32 mouse cellular contexts compared by ENCODE assay signal in the genomic region with DNA sequence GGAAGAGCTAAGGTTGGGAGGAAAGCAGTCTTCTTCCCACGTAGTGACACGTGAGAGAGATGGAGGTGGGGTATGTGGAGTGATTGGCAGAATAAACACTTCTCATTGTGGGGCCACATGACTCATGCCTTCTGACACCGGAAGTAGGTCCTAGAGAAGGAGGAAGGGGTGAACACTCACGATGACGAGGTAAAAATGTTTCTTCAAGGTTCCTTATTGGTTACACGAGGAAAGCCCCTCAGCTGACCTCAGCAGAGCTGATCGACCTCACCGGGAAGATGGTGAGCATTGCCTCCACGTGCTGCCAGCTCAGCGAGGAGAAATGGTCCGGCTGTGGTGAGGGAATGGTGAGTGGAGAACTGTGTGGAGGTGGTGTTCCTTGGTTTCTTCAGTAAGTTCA. TPM values are rescaled to one million over a fixed set of nuclear protein-coding genes. Genes with fewer than 3 reads are reported as not detected.
DNase-seq lines count a peak whose midpoint lies in the region; ATAC-seq lines count a peak whose summit lies in the region.
"Had no signal": no experiment of that assay in that cellular context is flagged by ENCODE, and none has a peak within 500 bp of the region (broad histone marks: within the 10 kb centered on the region; RNA-seq: fewer than 3 reads in every experiment).

No protein-coding gene starts in this region.

- 0 out of 2 replicates have a peak, but pooled peaks cover 6% of the 10 kb centered on the region for H3K4me1 ChIP-seq in forebrain, embryonic 13.5 days
- H3K4me1 ChIP-seq: embryonic facial prominence, embryonic 12.5 days; heart, embryonic 13.5 days; limb, embryonic 15.5 days; neural tube, embryonic 13.5 days had no signal

- no peak overlapping the region for H3K4me3 ChIP-seq in forebrain, embryonic 13.5 days
- H3K4me3 ChIP-seq: embryonic facial prominence, embryonic 12.5 days; heart, embryonic 13.5 days; hindbrain, embryonic 12.5 days; limb, embryonic 15.5 days; midbrain, embryonic 10.5 days; myocyte; neural tube, embryonic 13.5 days had no signal

- peak; percentile 97 for ATAC-seq in granulocyte monocyte progenitor cell, adult 5-6 weeks (replicated peaks; ENCODE audit: poor library complexity, severe bottlenecking)
- ATAC-seq in neutrophil, adult 5-6 weeks (ENCODE audit: extremely low read depth, insufficient number of reproducible peaks, low FRiP score, poor library complexity, severe bottlenecking) = peak; percentile 18; the same call in 1 of the 2 replicates
- no peak for ATAC-seq in forebrain, embryonic 13.5 days
- ATAC-seq: forebrain, embryonic 14.5 days; intestine, postnatal 0 days; midbrain, embryonic 16.5 days had no signal

- no peak overlapping the region for H3K27ac ChIP-seq in forebrain, embryonic 13.5 days
- H3K27ac ChIP-seq: embryonic facial prominence, embryonic 12.5 days; heart, embryonic 13.5 days; hindbrain, embryonic 12.5 days; limb, embryonic 15.5 days; liver, embryonic 14.5 days; midbrain, embryonic 10.5 days; neural tube, embryonic 13.5 days had no signal

- no peak overlapping the region for H3K9ac ChIP-seq in forebrain, embryonic 13.5 days
- H3K9ac ChIP-seq: embryonic facial prominence, embryonic 12.5 days; heart, embryonic 13.5 days; hindbrain, embryonic 12.5 days; limb, embryonic 15.5 days; liver, embryonic 14.5 days; lung, embryonic 14.5 days; neural tube, embryonic 13.5 days had no signal

- no peaks in the 10 kb centered on the region for H3K27me3 ChIP-seq in forebrain, embryonic 13.5 days
- H3K27me3 ChIP-seq: embryonic facial prominence, embryonic 12.5 days; heart, embryonic 13.5 days; hindbrain, embryonic 12.5 days; limb, embryonic 15.5 days; neural tube, embryonic 13.5 days had no signal

- H3K9me3 ChIP-seq in forebrain, embryonic 13.5 days (replicated peaks) = no peaks in the 10 kb centered on the region
- H3K9me3 ChIP-seq: embryonic facial prominence, embryonic 12.5 days; heart, embryonic 13.5 days; hindbrain, embryonic 12.5 days; limb, embryonic 15.5 days; midbrain, embryonic 10.5 days; neural tube, embryonic 13.5 days had no signal

- WGBS in forebrain, embryonic 13.5 days = 82% methylated on average over 11 of the region's 11 CpGs

- no peak overlapping the region for H3K4me2 ChIP-seq in forebrain, embryonic 13.5 days
- H3K4me2 ChIP-seq: embryonic facial prominence, embryonic 12.5 days; heart, embryonic 13.5 days; hindbrain, embryonic 12.5 days; limb, embryonic 15.5 days; lung, embryonic 14.5 days; neural tube, embryonic 13.5 days had no signal

- H3K36me3 ChIP-seq in forebrain, embryonic 13.5 days (ENCODE audit: poor library complexity, severe bottlenecking) = no peaks in the 10 kb centered on the region
- H3K36me3 ChIP-seq: embryonic facial prominence, embryonic 12.5 days; heart, embryonic 13.5 days; hindbrain, embryonic 12.5 days; limb, embryonic 15.5 days; midbrain, embryonic 10.5 days; neural tube, embryonic 13.5 days had no signal

- DNase-seq in thymus, postnatal 0 days (ENCODE audit: low spot score) = peak; percentile 14
- DNase-seq in thymus, postnatal 36 days = no peak
- no peak for DNase-seq in frontal cortex, postnatal 14 days (ENCODE audit: low spot score in 2 of 2)
- no peak for DNase-seq in left cerebral cortex, adult 11 months (ENCODE audit: low spot score)
- DNase-seq: adrenal gland, postnatal 10 days; B cell, adult 2 months; cerebellum, adult 8-10 months; gastrocnemius, postnatal 10 days; heart, adult 18-20 months; heart, postnatal 14 days; kidney, postnatal 36 days; left cerebral cortex, postnatal 4 days; lung, embryonic 14.5 days; right cerebral cortex, postnatal 4 days; thymus, postnatal 25 days had no signal

RNA-seq across cellular contexts. Expression of gene Afm, which starts 14.0 kb away (rescaled TPM):
- polyA plus RNA-seq in thymus, postnatal 0 days (2015; fragmentation: Nextera tagmentation; extraction: Ambion mirVana) = not detected in 2 replicates
- not detected in 2 replicates for total RNA-seq in granulocyte monocyte progenitor cell, adult 5-6 weeks (2014; fragmentation: Nextera tagmentation)
- total RNA-seq in granulocyte monocyte progenitor cell, adult 5-6 weeks (2017) = not detected in 2 replicates
- not detected in 2 replicates for total RNA-seq in neutrophil, adult 5-6 weeks (2017)
- polyA plus RNA-seq in forebrain, embryonic 13.5 days (2015; fragmentation: Nextera tagmentation; extraction: Ambion mirVana) = not detected in 2 replicates
- total RNA-seq: heart, adult 18-20 months; heart, postnatal 14 days; left cerebral cortex, adult 18-20 months; left cerebral cortex, postnatal 4 days had no signal
- polyA plus RNA-seq: cortical plate, adult 2 months; embryonic facial prominence, embryonic 12.5 days; forebrain, embryonic 14.5 days; frontal cortex, adult 2 months; hindbrain, embryonic 12.5 days; limb, embryonic 15.5 days; lung, embryonic 14.5 days; midbrain, embryonic 10.5 days; midbrain, embryonic 16.5 days; myocyte; neural tube, embryonic 13.5 days had no signal

RNA-seq across cellular contexts. Expression of gene Afp, which starts 14.2 kb away (rescaled TPM):
- polyA plus RNA-seq in thymus, postnatal 0 days (2015; fragmentation: Nextera tagmentation; extraction: Ambion mirVana) = 3.1 TPM in 2 replicates
- 2.4 and 4.4 TPM in 2 replicates for total RNA-seq in granulocyte monocyte progenitor cell, adult 5-6 weeks (2014; fragmentation: Nextera tagmentation)
- 2.2 and 2.9 TPM in 2 replicates for total RNA-seq in granulocyte monocyte progenitor cell, adult 5-6 weeks (2017)
- 2.2 and 3.3 TPM in 2 replicates for total RNA-seq in neutrophil, adult 5-6 weeks (2017)
- polyA plus RNA-seq in forebrain, embryonic 13.5 days (2015; fragmentation: Nextera tagmentation; extraction: Ambion mirVana) = 0.27 and 8.8 TPM in 2 replicates
- total RNA-seq: heart, postnatal 14 days; left cerebral cortex, adult 18-20 months had no signal
- polyA plus RNA-seq: forebrain, embryonic 14.5 days had no signal

RNA-seq across cellular contexts. Expression of gene Alb, which starts 44.0 kb away (rescaled TPM):
- polyA plus RNA-seq in thymus, postnatal 0 days (2015; fragmentation: Nextera tagmentation; extraction: Ambion mirVana) = 0.17 and 0.49 TPM in 2 replicates
- not detected in 2 replicates for total RNA-seq in granulocyte monocyte progenitor cell, adult 5-6 weeks (2014; fragmentation: Nextera tagmentation)
- not detected in 2 replicates for total RNA-seq in granulocyte monocyte progenitor cell, adult 5-6 weeks (2017)
- not detected in 2 replicates for total RNA-seq in neutrophil, adult 5-6 weeks (2017)
- polyA plus RNA-seq in forebrain, embryonic 13.5 days (2015; fragmentation: Nextera tagmentation; extraction: Ambion mirVana) = 5.3 TPM in 1 of 2 replicates, not detected in the other
- total RNA-seq: heart, adult 18-20 months; left cerebral cortex, adult 18-20 months had no signal
- polyA plus RNA-seq: forebrain, embryonic 14.5 days; hindbrain, embryonic 12.5 days; midbrain, embryonic 10.5 days; midbrain, embryonic 16.5 days; myocyte had no signal

RNA-seq across cellular contexts. Expression of gene 5830473C10Rik, which starts 56.2 kb away (rescaled TPM):
- polyA plus RNA-seq in thymus, postnatal 0 days (2015; fragmentation: Nextera tagmentation; extraction: Ambion mirVana) = 0.05 TPM in 1 of 2 replicates, not detected in the other
- total RNA-seq in granulocyte monocyte progenitor cell, adult 5-6 weeks (2014; fragmentation: Nextera tagmentation) = not detected in 2 replicates
- 0.47 TPM in 1 of 2 replicates, not detected in the other for total RNA-seq in granulocyte monocyte progenitor cell, adult 5-6 weeks (2017)
- not detected in 2 replicates for total RNA-seq in neutrophil, adult 5-6 weeks (2017)
- polyA plus RNA-seq in forebrain, embryonic 13.5 days (2015; fragmentation: Nextera tagmentation; extraction: Ambion mirVana) = not detected in 2 replicates
- total RNA-seq: gastrocnemius, postnatal 10 days; heart, adult 18-20 months; heart, postnatal 14 days had no signal
- polyA plus RNA-seq: forebrain, embryonic 14.5 days; heart, embryonic 13.5 days; hindbrain, embryonic 12.5 days; limb, embryonic 15.5 days; midbrain, embryonic 10.5 days; midbrain, embryonic 16.5 days; myocyte; neural tube, embryonic 13.5 days had no signal
